Mouse (Mus musculus): ENCODE data around the gene Vmn1r149. TPM values are rescaled to one million over a fixed set of nuclear protein-coding genes. Genes with fewer than 3 reads are reported as not detected.

The Vmn1r149 gene
- not detected in 2 replicates for polyA plus RNA-seq (2012; rRNA removed; ENCODE audit: low replicate concordance)

DNA sequence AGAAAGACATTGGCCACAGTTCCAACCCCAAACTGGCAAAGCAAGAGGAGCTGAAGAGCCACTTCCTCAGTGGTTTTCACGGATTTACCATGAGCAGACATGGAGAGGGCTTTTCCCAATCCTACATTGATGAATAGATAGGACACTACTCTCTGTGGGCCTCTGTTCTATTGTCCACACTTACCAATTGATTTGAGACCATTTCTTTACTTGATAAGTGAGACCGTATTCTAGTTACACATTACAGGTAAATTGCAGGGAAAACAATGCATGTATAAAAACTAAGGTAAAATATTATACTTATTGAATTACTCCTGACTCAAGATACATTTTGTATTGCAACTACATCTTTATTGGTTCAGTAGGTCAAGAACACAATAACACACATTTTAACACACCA lies at the start of gene Vmn1r149:
TSS of gene Vmn1r149 (minus strand) at position 101 of the 400 bp plus-strand sequence.

DNA sequence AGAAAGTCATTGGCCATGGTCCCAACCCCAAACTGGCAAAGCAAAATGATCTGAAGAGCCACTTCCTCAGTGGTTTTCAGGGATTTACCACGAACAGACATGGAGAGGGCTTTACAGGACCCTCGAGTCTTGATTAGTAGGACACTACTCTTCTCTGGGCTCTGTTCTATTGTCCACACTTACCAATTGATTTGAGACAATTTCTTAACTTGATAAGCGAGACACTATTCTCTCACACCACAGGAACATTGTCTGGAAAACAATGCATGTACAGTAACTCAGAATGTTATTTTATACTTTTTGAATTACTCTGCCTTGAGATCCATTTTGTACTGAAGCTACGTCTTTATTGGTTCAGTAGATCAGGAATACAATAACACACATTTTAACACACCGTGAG lies 25.9 kb upstream of the Vmn1r149 start, which contains the start of gene Gm10665:
TSS of gene Gm10665 (minus strand) at position 101 of the 400 bp plus-strand sequence.

DNA sequence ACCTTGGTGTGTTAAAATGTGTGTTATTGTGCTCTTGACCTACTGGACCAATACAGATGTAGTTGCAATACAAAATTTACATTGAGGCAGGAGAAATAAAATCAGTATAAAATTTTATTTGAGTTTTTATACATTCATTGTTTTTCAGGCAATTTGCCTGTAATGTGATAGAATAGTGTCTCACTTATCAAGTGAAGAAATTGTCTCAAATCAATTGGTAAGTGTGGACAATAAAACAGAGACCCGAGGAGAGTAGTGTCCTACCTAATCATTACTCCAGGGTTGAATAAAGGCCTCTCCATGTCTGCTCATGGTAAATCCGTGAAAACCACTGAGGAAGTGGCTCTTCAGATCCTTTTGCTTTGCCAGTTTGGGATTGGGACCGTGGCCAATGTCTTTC lies 24.7 kb downstream of the Vmn1r149 start, which contains the start of gene Vmn1r148:
TSS of gene Vmn1r148 (plus strand) at position 301 of the 400 bp plus-strand sequence.

Other genes starting within 250 kb of the Vmn1r149 start
- gene Vmn1r143, start 248.9 kb downstream of the Vmn1r149 start, polyA plus RNA-seq (2012; rRNA removed; ENCODE audit: low replicate concordance): not detected in 2 replicates
- not detected in 2 replicates for gene Gm8653, start 237.0 kb downstream of the Vmn1r149 start, polyA plus RNA-seq (2012; rRNA removed; ENCODE audit: low replicate concordance)
- not detected in 2 replicates for gene Gm8453, start 208.7 kb downstream of the Vmn1r149 start, polyA plus RNA-seq (2012; rRNA removed; ENCODE audit: low replicate concordance)
- not detected in 2 replicates for gene Gm4187, start 108.5 kb downstream of the Vmn1r149 start, polyA plus RNA-seq (2012; rRNA removed; ENCODE audit: low replicate concordance)
- not detected in 2 replicates for gene Gm8660, start 67.2 kb downstream of the Vmn1r149 start, polyA plus RNA-seq (2012; rRNA removed; ENCODE audit: low replicate concordance)
- gene Vmn1r148, start 24.6 kb downstream of the Vmn1r149 start, polyA plus RNA-seq (2012; rRNA removed; ENCODE audit: low replicate concordance): not detected in 2 replicates
- gene Gm10665, start 25.8 kb upstream of the Vmn1r149 start, polyA plus RNA-seq (2012; rRNA removed; ENCODE audit: low replicate concordance): not detected in 2 replicates
- not detected in 2 replicates for gene Vmn1r151, start 61.4 kb upstream of the Vmn1r149 start, polyA plus RNA-seq (2012; rRNA removed; ENCODE audit: low replicate concordance)
- gene Vmn1r152, start 84.7 kb upstream of the Vmn1r149 start, polyA plus RNA-seq (2012; rRNA removed; ENCODE audit: low replicate concordance): not detected in 2 replicates
- gene Gm8677, start 96.7 kb upstream of the Vmn1r149 start, polyA plus RNA-seq (2012; rRNA removed; ENCODE audit: low replicate concordance): not detected in 2 replicates
- gene Gm4201, start 127.1 kb upstream of the Vmn1r149 start, polyA plus RNA-seq (2012; rRNA removed; ENCODE audit: low replicate concordance): not detected in 2 replicates
- gene Gm4565, start 149.9 kb upstream of the Vmn1r149 start, polyA plus RNA-seq (2012; rRNA removed; ENCODE audit: low replicate concordance): not detected in 2 replicates
- not detected in 2 replicates for gene Vmn1r155, start 219.8 kb upstream of the Vmn1r149 start, polyA plus RNA-seq (2012; rRNA removed; ENCODE audit: low replicate concordance)

Measured in subcutaneous adipose tissue, adult 2 months (tissue).